Mouse (Mus musculus) cerebellum, postnatal 36 days (tissue): ENCODE results near the gene Obp1b.
"Not testable (repeated sequence)": the region's sequence is repeated elsewhere in the genome, so short reads cannot be mapped to it uniquely, and the experiment has no call there.

Experiments used
- DNase-seq, 2 experiments: peaks; one replicate each; pipeline ENCODE4 v3.0.0; 2021 to 2022; ENCODE audit warnings: mixed read lengths in 2 of 2

The Obp1b gene

GRCm38 (mm10) chrX:78186477-78186876 lies at the start of gene Obp1b:
Gene Obp1b, plus strand, starts transcription at chrX:78186777.
- DNase-seq: not testable (repeated sequence)

GRCm38 (mm10) chrX:78202220-78202619 lies 15.6 kb downstream of the Obp1b start:
- not testable (repeated sequence) for DNase-seq

- DNase-seq: no peak
These were observed 16.3 kb downstream of the Obp1b start for GRCm38 (mm10) chrX:78202829-78203228.
